Mouse (Mus musculus): Measurements from ENCODE around the gene Fermt3. TPM values are rescaled to one million over a fixed set of nuclear protein-coding genes. Genes with fewer than 3 reads are reported as not detected.

Fermt3 gene
- polyA plus RNA-seq, 1 experiment from 2014 or later, result 7.1 TPM

DNA sequence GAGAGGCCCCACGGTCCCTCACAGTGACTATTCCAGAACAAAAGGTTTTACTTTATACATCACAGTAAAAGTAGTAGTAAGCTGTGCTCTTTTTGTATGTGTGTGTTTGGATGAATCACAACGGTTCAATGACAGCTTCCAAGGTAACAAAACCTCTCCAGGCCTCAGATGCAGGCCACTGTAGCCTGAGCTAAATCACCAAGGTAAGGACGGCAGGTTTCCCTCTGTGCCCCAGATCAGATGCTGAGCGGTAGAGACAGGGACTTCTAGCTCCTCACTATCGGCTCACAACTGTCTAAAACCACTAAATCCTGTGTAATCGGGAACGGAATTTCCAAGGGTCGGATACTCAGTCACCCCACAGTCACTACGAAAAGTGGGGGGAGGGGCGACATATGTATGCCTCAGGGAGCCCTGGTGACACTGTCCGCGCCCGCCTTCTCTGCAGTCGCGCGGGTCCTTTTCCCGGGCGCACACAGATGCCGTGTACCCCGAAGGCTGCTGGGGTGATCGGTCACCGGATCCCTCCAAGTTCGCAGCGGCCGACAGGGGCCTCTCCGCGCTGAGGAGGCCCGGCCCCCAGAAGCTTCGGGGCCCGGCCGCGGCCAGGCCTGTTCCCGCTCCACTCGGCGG lies 19.9 kb upstream of the Fermt3 start:
- Histone ChIP-seq H3K9me3 (no peaks in the 10 kb centered on the region), H3K27ac (peak overlapping the region; percentile 93), H3K9ac (replicated peaks) (peak overlapping the region; percentile 93), H3K4me3 (replicated peaks) (peak overlapping the region; percentile 89), H3K4me1 (replicated peaks) (peaks cover 17% of the 10 kb centered on the region), H3K36me3 (peaks cover 32% of the 10 kb centered on the region), H3K27me3 (no peaks in the 10 kb centered on the region), H3K4me2 (peak overlapping the region; percentile 81)
- peak; percentile 2 for ATAC-seq (ENCODE audit: insufficient number of reproducible peaks, insufficient read depth, low FRiP score, low TSS enrichment, low read depth)
- WGBS, result 1% methylated on average over 34 of the region's 35 CpGs

DNA sequence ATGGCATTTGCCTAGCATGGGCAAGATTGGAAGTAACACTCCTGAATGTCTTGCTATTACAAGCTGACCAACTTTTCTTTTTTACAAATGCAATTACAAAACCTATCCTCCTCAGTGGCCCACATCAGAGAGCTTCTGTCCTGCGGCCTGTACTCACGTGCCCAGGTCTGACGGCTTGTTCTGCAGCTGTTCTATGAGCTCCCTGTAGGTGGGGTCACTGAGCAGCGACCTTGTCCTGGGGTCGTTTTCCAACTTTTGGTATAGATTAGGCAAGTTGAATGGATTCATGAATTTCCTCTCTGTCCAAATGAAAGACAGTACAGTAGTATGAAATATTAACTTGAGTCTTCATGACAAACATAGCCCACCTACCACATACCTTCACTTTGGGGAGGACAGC lies 14.7 kb upstream of the Fermt3 start:
- 90% methylated on average over 5 of the region's 5 CpGs for WGBS
- H3K9ac ChIP-seq (replicated peaks), result no peak overlapping the region
- H3K4me2 ChIP-seq, result no peak overlapping the region
- peaks cover 11% of the 10 kb centered on the region for H3K4me1 ChIP-seq (replicated peaks)
- H3K4me3 ChIP-seq (replicated peaks), result no peak overlapping the region
- H3K36me3 ChIP-seq, result peaks cover 82% of the 10 kb centered on the region
- no peak for ATAC-seq (ENCODE audit: insufficient number of reproducible peaks, insufficient read depth, low FRiP score, low TSS enrichment, low read depth)
- no peaks in the 10 kb centered on the region for H3K9me3 ChIP-seq
- no peak overlapping the region for H3K27ac ChIP-seq
- H3K27me3 ChIP-seq, result no peaks in the 10 kb centered on the region

- Histone ChIP-seq H3K9me3 (no peaks in the 10 kb centered on the region), H3K27me3 (no peaks in the 10 kb centered on the region), H3K36me3 (peaks cover 97% of the 10 kb centered on the region), H3K9ac (replicated peaks) (no peak overlapping the region), H3K4me1 (replicated peaks) (no peaks in the 10 kb centered on the region), H3K4me2 (no peak overlapping the region), H3K4me3 (replicated peaks) (no peak overlapping the region), H3K27ac (no peak overlapping the region)
- 93% methylated on average over 5 of the region's 5 CpGs for WGBS
- no peak for ATAC-seq (ENCODE audit: insufficient number of reproducible peaks, insufficient read depth, low FRiP score, low TSS enrichment, low read depth)
Observed at GRCm38 (mm10) chr19:7029531-7029930, 10.3 kb upstream of the Fermt3 start.

DNA sequence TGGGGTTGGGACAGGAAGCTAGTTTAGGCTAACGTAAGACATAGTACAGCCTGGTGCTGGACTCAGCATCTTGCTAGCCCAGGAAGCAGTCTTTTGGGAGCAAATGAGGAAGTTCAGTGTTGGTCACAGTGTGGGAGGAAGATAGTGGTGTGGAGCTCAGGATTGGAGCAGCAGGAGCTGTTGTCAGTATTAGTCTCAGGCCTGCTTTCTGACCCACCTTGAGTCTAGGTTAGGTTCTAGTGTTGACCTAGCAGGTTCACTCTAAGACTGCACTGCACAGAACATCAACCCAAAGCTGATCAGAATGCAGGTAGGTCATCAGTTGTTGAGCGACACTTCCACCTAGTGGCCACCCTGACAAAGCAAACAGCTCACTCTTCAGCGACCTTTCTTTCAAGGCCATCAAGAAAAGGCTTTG lies 964 bp upstream of the Fermt3 start:
- no peaks in the 10 kb centered on the region for H3K4me1 ChIP-seq (replicated peaks)
- WGBS, result 63% methylated on average over 3 of the region's 3 CpGs
- peak; percentile 39; the same call in 1 of the 2 replicates for ATAC-seq (ENCODE audit: insufficient number of reproducible peaks, insufficient read depth, low FRiP score, low TSS enrichment, low read depth)
- no peak overlapping the region for H3K4me2 ChIP-seq
- no peaks in the 10 kb centered on the region for H3K27me3 ChIP-seq
- no peaks in the 10 kb centered on the region for H3K9me3 ChIP-seq
- no peak overlapping the region for H3K9ac ChIP-seq (replicated peaks)
- H3K4me3 ChIP-seq (replicated peaks), result no peak overlapping the region
- H3K27ac ChIP-seq, result no peak overlapping the region
- peaks cover 87% of the 10 kb centered on the region for H3K36me3 ChIP-seq

GRCm38 (mm10) chr19:7018546-7018945 lies 723 bp downstream of the Fermt3 start:
- Histone ChIP-seq H3K9ac (replicated peaks) (no peak overlapping the region), H3K9me3 (no peaks in the 10 kb centered on the region), H3K4me3 (replicated peaks) (no peak overlapping the region), H3K36me3 (peaks cover 83% of the 10 kb centered on the region), H3K4me2 (no peak overlapping the region), H3K27ac (no peak overlapping the region), H3K4me1 (replicated peaks) (no peaks in the 10 kb centered on the region), H3K27me3 (no peaks in the 10 kb centered on the region)
- ATAC-seq (ENCODE audit: insufficient number of reproducible peaks, insufficient read depth, low FRiP score, low TSS enrichment, low read depth), result no peak
- 88% methylated on average over 11 of the region's 11 CpGs for WGBS

DNA sequence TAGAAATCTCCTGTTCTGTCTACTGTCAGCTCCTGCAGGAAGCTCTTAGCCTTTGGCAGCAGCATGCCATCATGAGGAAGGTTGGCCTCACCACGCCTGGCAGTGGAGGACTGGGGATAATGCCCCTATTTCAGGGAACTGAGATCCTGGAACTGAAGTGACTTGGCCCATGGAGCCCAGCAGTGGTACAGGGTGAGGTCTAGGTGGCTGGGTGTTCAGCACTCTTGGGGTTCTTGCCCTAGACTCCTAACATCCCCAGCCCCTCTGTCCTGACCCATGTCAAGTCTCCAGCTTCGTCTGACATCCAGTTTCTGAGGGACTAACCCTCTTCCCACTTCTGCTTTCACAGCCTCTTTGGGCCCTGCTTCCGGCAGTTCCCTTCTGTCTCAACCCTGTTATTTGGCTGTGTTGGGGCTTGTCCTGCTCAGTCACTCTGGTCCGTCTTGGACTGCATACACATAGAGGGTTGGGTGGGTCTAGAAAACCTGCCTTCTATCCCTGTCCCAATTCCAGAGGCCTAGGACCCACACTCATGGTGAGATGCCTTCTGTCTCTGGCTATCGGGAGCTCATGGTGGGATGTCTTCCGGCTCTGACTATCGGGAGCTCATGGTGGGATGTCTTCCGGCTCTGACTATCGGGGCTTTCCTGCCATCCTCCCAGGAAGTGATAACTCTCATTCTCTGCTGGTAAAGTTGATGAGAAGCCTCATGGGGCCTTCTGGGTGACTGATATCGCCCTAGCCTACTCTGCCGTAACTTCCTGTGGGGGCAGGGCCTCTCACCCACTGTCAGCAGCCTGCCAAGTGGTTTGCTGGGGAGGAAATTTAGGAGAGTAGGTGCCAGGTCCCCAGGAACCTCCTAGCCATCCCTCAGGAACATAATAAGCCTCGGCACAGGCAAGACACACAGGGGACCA lies 1.5 kb downstream of the Fermt3 start:
- Histone ChIP-seq H3K36me3 (peaks cover 76% of the 10 kb centered on the region), H3K9me3 (no peaks in the 10 kb centered on the region), H3K4me1 (replicated peaks) (no peaks in the 10 kb centered on the region), H3K27ac (no peak overlapping the region), H3K9ac (replicated peaks) (no peak overlapping the region), H3K4me2 (no peak overlapping the region), H3K4me3 (replicated peaks) (no peak overlapping the region), H3K27me3 (no peaks in the 10 kb centered on the region)
- no peak for ATAC-seq (ENCODE audit: insufficient number of reproducible peaks, insufficient read depth, low FRiP score, low TSS enrichment, low read depth)
- 77% methylated on average over 12 of the region's 12 CpGs for WGBS

DNA sequence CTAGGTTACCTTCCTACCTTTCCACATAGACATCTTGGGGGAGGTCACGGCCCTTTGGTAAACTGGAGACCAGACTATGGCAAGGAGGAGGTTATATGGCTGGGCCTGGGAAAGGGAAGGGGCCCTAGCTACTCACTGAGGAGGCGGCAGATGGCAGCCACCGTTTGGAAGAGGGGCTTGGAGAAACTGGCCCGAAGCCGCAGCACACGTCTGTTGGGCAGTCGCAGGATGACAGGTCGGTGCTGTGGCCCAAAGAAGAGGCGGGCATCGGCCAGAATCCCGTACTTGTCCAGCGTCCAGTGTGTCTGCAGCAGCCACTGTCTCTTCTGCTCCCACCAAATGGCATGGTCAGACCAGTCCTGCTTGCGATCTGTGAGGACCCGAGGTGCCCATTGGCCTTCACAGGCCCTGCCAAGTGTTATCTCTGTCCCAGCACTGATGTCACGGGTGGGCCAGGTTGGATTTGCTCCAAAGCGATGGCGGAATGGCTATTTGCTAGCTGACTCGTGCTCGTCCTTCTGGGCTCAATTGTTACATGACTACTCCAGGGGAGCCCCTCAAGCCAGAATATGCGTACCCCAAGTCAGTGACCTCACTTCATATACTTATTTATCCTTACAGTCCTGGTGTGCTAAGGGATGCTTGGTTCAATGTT lies 4.7 kb downstream of the Fermt3 start:
- no peaks in the 10 kb centered on the region for H3K4me1 ChIP-seq (replicated peaks)
- H3K4me3 ChIP-seq (replicated peaks), result no peak overlapping the region
- peaks cover 44% of the 10 kb centered on the region for H3K36me3 ChIP-seq
- no peak overlapping the region for H3K4me2 ChIP-seq
- H3K27ac ChIP-seq, result no peak overlapping the region
- H3K9ac ChIP-seq (replicated peaks), result no peak overlapping the region
- 92% methylated on average over 20 of the region's 20 CpGs for WGBS
- H3K9me3 ChIP-seq, result no peaks in the 10 kb centered on the region
- no peak for ATAC-seq (ENCODE audit: insufficient number of reproducible peaks, insufficient read depth, low FRiP score, low TSS enrichment, low read depth)
- H3K27me3 ChIP-seq, result no peaks in the 10 kb centered on the region

DNA sequence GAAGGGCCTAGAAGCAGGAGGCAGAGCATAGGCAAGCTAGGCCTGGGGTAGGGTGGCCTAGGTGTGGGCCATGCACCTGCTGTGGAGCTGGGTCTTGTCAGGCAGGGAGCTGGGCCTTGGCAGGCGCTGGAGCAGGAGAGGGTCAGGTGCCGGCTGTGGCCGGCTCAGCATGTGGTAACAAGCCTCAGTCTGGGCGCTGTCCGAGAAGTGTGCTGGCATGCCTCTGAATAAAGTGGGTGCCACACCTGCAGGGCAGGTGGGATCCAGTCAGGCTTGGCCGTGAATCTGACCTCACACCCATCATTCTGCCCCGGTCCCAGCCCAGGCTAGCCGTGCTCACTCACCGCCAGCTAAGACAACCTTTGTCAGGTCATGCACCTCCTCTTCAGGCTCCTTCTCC lies 5.3 kb downstream of the Fermt3 start:
- Histone ChIP-seq H3K4me3 (replicated peaks) (no peak overlapping the region), H3K4me2 (no peak overlapping the region), H3K27ac (no peak overlapping the region), H3K36me3 (peaks cover 38% of the 10 kb centered on the region), H3K4me1 (replicated peaks) (no peaks in the 10 kb centered on the region), H3K9ac (replicated peaks) (no peak overlapping the region), H3K9me3 (no peaks in the 10 kb centered on the region), H3K27me3 (no peaks in the 10 kb centered on the region)
- no peak for ATAC-seq (ENCODE audit: insufficient number of reproducible peaks, insufficient read depth, low FRiP score, low TSS enrichment, low read depth)
- 80% methylated on average over 9 of the region's 9 CpGs for WGBS

DNA sequence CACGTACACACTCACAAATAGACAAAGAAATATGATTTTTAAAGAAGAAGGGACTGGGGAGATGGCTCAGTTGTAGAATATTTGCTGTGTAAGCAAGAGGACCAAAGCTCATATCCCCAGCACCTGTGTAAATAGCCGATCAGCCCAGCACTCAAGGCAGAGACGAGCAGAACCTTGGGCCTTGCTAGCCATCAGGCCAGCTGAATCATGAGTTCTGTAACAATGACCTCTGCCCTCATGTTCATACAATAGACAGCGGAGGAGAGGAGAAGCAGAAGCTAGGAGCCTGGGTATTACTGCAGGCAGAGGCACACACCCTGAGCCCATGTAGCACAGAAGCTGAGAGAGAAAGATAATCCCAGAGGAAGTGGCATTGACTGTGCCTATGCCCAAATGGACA lies 6.8 kb downstream of the Fermt3 start:
- Histone ChIP-seq H3K4me2 (no peak overlapping the region), H3K36me3 (peaks cover 23% of the 10 kb centered on the region), H3K4me1 (replicated peaks) (no peaks in the 10 kb centered on the region), H3K4me3 (replicated peaks) (no peak overlapping the region), H3K27ac (no peak overlapping the region), H3K9ac (replicated peaks) (no peak overlapping the region), H3K27me3 (no peaks in the 10 kb centered on the region), H3K9me3 (no peaks in the 10 kb centered on the region)
- no peak for ATAC-seq (ENCODE audit: insufficient number of reproducible peaks, insufficient read depth, low FRiP score, low TSS enrichment, low read depth)
- WGBS, result 87% methylated on average over 4 of the region's 4 CpGs

DNA sequence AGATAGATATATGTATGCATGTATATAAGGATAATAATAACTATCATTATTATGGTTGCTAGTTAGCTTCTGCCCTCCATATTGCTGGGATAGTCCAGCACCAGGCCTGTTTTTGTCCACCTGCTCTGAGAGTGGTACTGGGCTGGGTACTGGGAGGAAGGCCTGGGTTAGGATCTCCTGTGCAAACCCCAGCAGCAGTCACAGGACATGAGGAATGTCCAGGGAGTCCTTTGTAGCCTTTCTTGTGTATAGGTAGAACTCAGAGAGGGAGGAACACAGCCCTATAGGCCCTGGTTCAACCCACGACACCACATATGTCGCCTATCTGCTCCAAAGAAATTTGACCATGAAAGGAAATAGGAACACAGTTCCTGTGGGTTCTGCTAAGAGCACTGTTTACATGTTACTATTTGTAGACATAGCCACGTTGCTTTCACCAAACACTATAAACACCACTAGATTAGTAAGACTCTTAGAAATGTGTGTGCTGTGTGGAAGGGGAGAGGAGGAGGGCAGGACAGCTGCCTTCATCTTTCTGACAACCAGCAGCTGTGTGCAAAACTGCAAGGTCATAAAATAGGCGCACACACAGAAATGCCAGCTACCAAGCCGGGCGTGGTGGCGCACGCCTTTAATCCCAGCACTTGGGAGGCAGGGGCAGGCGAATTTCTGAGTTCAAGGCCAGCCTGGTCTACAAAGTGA lies 12.2 kb downstream of the Fermt3 start:
- no peak for ATAC-seq (ENCODE audit: insufficient number of reproducible peaks, insufficient read depth, low FRiP score, low TSS enrichment, low read depth)
- Histone ChIP-seq H3K4me3 (replicated peaks) (no peak overlapping the region), H3K9me3 (no peaks in the 10 kb centered on the region), H3K27ac (no peak overlapping the region), H3K4me1 (replicated peaks) (no peaks in the 10 kb centered on the region), H3K36me3 (no peaks in the 10 kb centered on the region; the same call in 1 of the 2 replicates), H3K9ac (replicated peaks) (no peak overlapping the region), H3K27me3 (no peaks in the 10 kb centered on the region), H3K4me2 (no peak overlapping the region)
- WGBS, result 87% methylated on average over 9 of the region's 9 CpGs

Measured in limb, embryonic 12.5 days (tissue).